Comparison of ENCODE assay signal across 15 mouse cellular contexts in genomic region chr7:29728055-29728454, GRCm38 (mm10). TPM values are rescaled to one million over a fixed set of nuclear protein-coding genes. Genes with fewer than 3 reads are reported as not detected.
DNase-seq lines count a peak whose midpoint lies in the region; ATAC-seq and TF ChIP-seq lines count a peak whose summit lies in the region.
"Had no signal": no experiment of that assay in that cellular context is flagged by ENCODE, and none has a peak within 500 bp of the region (broad histone marks: within the 10 kb centered on the region; RNA-seq: fewer than 3 reads in every experiment).

No protein-coding gene starts in this region.

- ATAC-seq in liver, embryonic 11.5 days (replicated peaks; ENCODE audit: low FRiP score) = no peak
- ATAC-seq in hindbrain, embryonic 11.5 days (ENCODE audit: low FRiP score) = no peak

- no peaks in the 10 kb centered on the region for H3K27me3 ChIP-seq in heart, adult 2 months (ENCODE audit: control insufficient read depth, insufficient read depth, low read length)
- H3K27me3 ChIP-seq in liver, embryonic 11.5 days (replicated peaks; ENCODE audit: control insufficient read depth, insufficient read depth, low read length) = no peaks in the 10 kb centered on the region
- H3K27me3 ChIP-seq in hindbrain, embryonic 11.5 days (ENCODE audit: control insufficient read depth, insufficient read depth, low read length) = no peaks in the 10 kb centered on the region
- H3K27me3 ChIP-seq: heart, embryonic 15.5 days; lung, embryonic 15.5 days; neural tube, embryonic 15.5 days had no signal

- DNase-seq in heart, adult 2 months = no peak
- DNase-seq in heart, postnatal 25 days (ENCODE audit: low spot score) = no peak
- DNase-seq in liver, embryonic 11.5 days (ENCODE audit: low spot score) = peak; percentile 20
- no peak for DNase-seq in liver
- peak; percentile 1 for DNase-seq in brain, adult 2 months (ENCODE audit: low read depth, low spot score)
- no peak for DNase-seq in hindbrain, embryonic 11.5 days (ENCODE audit: low spot score)
- DNase-seq in right cerebral cortex, adult 18-20 months = no peak
- DNase-seq: cerebellum, adult 11-12 months; gastrocnemius, postnatal 36 days; kidney, postnatal 14 days had no signal

- no peaks in the 10 kb centered on the region for H3K36me3 ChIP-seq in heart, adult 2 months (ENCODE audit: control insufficient read depth, insufficient read depth, low read length)
- no peaks in the 10 kb centered on the region for H3K36me3 ChIP-seq in liver, embryonic 11.5 days (ENCODE audit: control insufficient read depth, insufficient read depth, low read length)
- no peaks in the 10 kb centered on the region for H3K36me3 ChIP-seq in hindbrain, embryonic 11.5 days (ENCODE audit: control insufficient read depth, insufficient read depth, low read length)
- H3K36me3 ChIP-seq: heart, embryonic 15.5 days; lung, embryonic 15.5 days; neural tube, embryonic 15.5 days had no signal

- no peaks in the 10 kb centered on the region for H3K4me1 ChIP-seq in heart, adult 2 months (ENCODE audit: control insufficient read depth, insufficient read depth, low read length)
- no peaks in the 10 kb centered on the region for H3K4me1 ChIP-seq in liver, embryonic 11.5 days (replicated peaks; ENCODE audit: control insufficient read depth, insufficient read depth, low read length)
- H3K4me1 ChIP-seq in hindbrain, embryonic 11.5 days (replicated peaks; ENCODE audit: control insufficient read depth, insufficient read depth, low read length) = no peaks in the 10 kb centered on the region
- H3K4me1 ChIP-seq: heart, embryonic 15.5 days; lung, embryonic 15.5 days; neural tube, embryonic 15.5 days had no signal

- H3K4me3 ChIP-seq in heart, adult 2 months = no peak overlapping the region
- no peak overlapping the region for H3K4me3 ChIP-seq in liver, embryonic 11.5 days (ENCODE audit: low read depth, low read length)
- H3K4me3 ChIP-seq in hindbrain, embryonic 11.5 days (ENCODE audit: low read depth, low read length) = no peak overlapping the region
- H3K4me3 ChIP-seq: heart, embryonic 15.5 days; lung, embryonic 15.5 days; neural tube, embryonic 15.5 days had no signal

- TF ChIP-seq EP300 in heart, adult 2 months (IDR thresholded peaks at IDR 0.05; ENCODE audit: insufficient read depth, low read depth, low read length) = no peak

- TF ChIP-seq CTCF in heart, adult 2 months (IDR thresholded peaks at IDR 0.05) = peak; percentile 27; the same call in 1 of the 2 replicates

- H3K9me3 ChIP-seq in liver, embryonic 11.5 days (ENCODE audit: control insufficient read depth, low read length) = peaks cover 9% of the 10 kb centered on the region
- no peaks in the 10 kb centered on the region for H3K9me3 ChIP-seq in hindbrain, embryonic 11.5 days (ENCODE audit: control insufficient read depth, low read length)

- no peak for TF ChIP-seq POLR2A in heart, adult 2 months (IDR thresholded peaks at IDR 0.05; ENCODE audit: insufficient read depth, low read depth, low read length)

- H3K27ac ChIP-seq in heart, adult 2 months = no peak overlapping the region
- H3K27ac ChIP-seq in liver, embryonic 11.5 days (ENCODE audit: low read depth, low read length) = no peak overlapping the region
- H3K27ac ChIP-seq in hindbrain, embryonic 11.5 days (ENCODE audit: low read depth, low read length) = no peak overlapping the region
- H3K27ac ChIP-seq: heart, embryonic 15.5 days; lung, embryonic 15.5 days; neural tube, embryonic 15.5 days had no signal

- H3K79me2 ChIP-seq in heart, adult 2 months (replicated peaks; ENCODE audit: control insufficient read depth, insufficient read depth, low read length) = no peaks in the 10 kb centered on the region

- no peak overlapping the region for H3K4me2 ChIP-seq in liver, embryonic 11.5 days
- no peak overlapping the region for H3K4me2 ChIP-seq in hindbrain, embryonic 11.5 days (replicated peaks; ENCODE audit: low read depth, low read length)
- H3K4me2 ChIP-seq: heart, embryonic 15.5 days; lung, embryonic 15.5 days; neural tube, embryonic 15.5 days had no signal

- intact Hi-C loops in heart, adult 2 months (cut with DNase I) = no loop called here
- intact Hi-C loops in heart, postnatal 25 days (cut with DNase I) = no loop called here

- no peak overlapping the region for H3K9ac ChIP-seq in heart, adult 2 months (ENCODE audit: low read depth, low read length)
- no peak overlapping the region for H3K9ac ChIP-seq in liver, embryonic 11.5 days (ENCODE audit: low read depth, low read length)
- H3K9ac ChIP-seq in hindbrain, embryonic 11.5 days (ENCODE audit: low read depth, low read length) = no peak overlapping the region
- H3K9ac ChIP-seq: heart, embryonic 15.5 days; lung, embryonic 15.5 days; neural tube, embryonic 15.5 days had no signal

- WGBS in heart, adult 2 months = 74% methylated on average over 2 of the region's 2 CpGs
- WGBS in liver, embryonic 11.5 days = 60% methylated on average over 2 of the region's 2 CpGs
- 85% methylated on average over 2 of the region's 2 CpGs for WGBS in hindbrain, embryonic 11.5 days

RNA-seq across cellular contexts. Expression of gene Catsperg2, which starts 1.2 kb away (rescaled TPM):
- total RNA-seq in heart, adult 2 months (2021) = not detected
- 0.03 and 0.37 TPM in 2 replicates for polyA plus RNA-seq in heart, adult 2 months (2012; rRNA removed)
- not detected for total RNA-seq in heart, postnatal 25 days (2021)
- polyA plus RNA-seq in liver, embryonic 11.5 days (2014; fragmentation: Nextera tagmentation; extraction: Ambion mirVana) = not detected in 2 replicates
- not detected in 2 replicates for polyA plus RNA-seq in hindbrain, embryonic 11.5 days (2014; fragmentation: Nextera tagmentation; extraction: Ambion mirVana)
- total RNA-seq: gastrocnemius, postnatal 36 days; megakaryocyte, adult 5-6 weeks had no signal
- polyA plus RNA-seq: heart, embryonic 15.5 days; limb, embryonic 11.5 days had no signal

RNA-seq across cellular contexts. Expression of gene Zfp84, which starts 40.3 kb away (rescaled TPM):
- total RNA-seq in heart, adult 2 months (2021) = 10 to 100 TPM; 10.2 to 10.4 TPM
- polyA plus RNA-seq in heart, adult 2 months (2012; rRNA removed) = 3.7 and 7.1 TPM in 2 replicates
- total RNA-seq in heart, postnatal 25 days (2021) = 10 to 100 TPM; 10.2 to 12.4 TPM
- polyA plus RNA-seq in liver, embryonic 11.5 days (2014; fragmentation: Nextera tagmentation; extraction: Ambion mirVana) = 9.6 and 10.2 TPM in 2 replicates
- 17.9 and 19.1 TPM in 2 replicates for polyA plus RNA-seq in hindbrain, embryonic 11.5 days (2014; fragmentation: Nextera tagmentation; extraction: Ambion mirVana)

RNA-seq across cellular contexts. Expression of gene Zfp30, which starts 55.7 kb away (rescaled TPM):
- 1 to 10 TPM; 3.2 to 5.6 TPM for total RNA-seq in heart, adult 2 months (2021)
- polyA plus RNA-seq in heart, adult 2 months (2012; rRNA removed) = 5.0 and 7.6 TPM in 2 replicates
- total RNA-seq in heart, postnatal 25 days (2021) = 1 to 10 TPM; 5.2 to 6.1 TPM
- 2.4 and 3.0 TPM in 2 replicates for polyA plus RNA-seq in liver, embryonic 11.5 days (2014; fragmentation: Nextera tagmentation; extraction: Ambion mirVana)
- 8.2 and 8.5 TPM in 2 replicates for polyA plus RNA-seq in hindbrain, embryonic 11.5 days (2014; fragmentation: Nextera tagmentation; extraction: Ambion mirVana)

Comparison
In these comparisons a context has a peak if more than half of its experiments do, and no peak if none do; other contexts are left out.
1. DNase-seq: peak in liver, embryonic 11.5 days (single experiment) and brain, adult 2 months (single experiment); none in heart, adult 2 months (0 of 2), heart, postnatal 25 days (single experiment), liver (single experiment), hindbrain, embryonic 11.5 days (single experiment) and right cerebral cortex, adult 18-20 months (single experiment).